Mouse (Mus musculus): Measurements from ENCODE around the gene Rnf17.

- no peak for TF ChIP-seq CTCF (IDR thresholded peaks at IDR 0.05; ENCODE audit: borderline replicate concordance, insufficient read depth, low read depth, low read length)
- TF ChIP-seq POLR2A (IDR thresholded peaks at IDR 0.05; ENCODE audit: borderline replicate concordance, insufficient read depth, low read length) = no peak
These were observed 37.1 kb upstream of the Rnf17 start for GRCm38 (mm10) chr14:56365292-56365691.
